In the genomic region with DNA sequence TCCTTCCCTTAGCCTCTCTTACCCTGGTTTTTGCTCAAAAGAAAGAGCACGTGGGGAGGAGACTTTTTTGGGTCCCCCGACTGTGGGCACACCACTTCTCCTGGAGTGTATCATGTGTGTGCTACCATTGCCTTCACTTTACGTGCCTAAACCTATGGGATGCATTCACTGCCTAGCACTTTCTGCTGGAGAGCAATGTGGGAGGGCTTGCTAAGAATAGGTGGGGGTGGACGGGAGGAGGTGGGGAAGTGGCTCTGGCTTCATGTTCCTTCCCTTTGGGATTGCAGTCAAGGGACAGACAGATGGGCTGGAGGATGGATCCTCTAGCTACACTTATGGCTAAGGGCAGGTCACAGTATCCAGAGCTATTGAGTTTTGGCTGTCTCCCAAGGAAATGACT, we compare ENCODE assay signal across 12 mouse cellular contexts.
"Had no signal": no experiment of that assay in that cellular context is flagged by ENCODE, and none has a peak within 500 bp of the region (broad histone marks: within the 10 kb centered on the region; RNA-seq: fewer than 3 reads in every experiment).

No protein-coding gene starts in this region.

- ATAC-seq: liver, postnatal 0 days; lung, postnatal 0 days; midbrain, embryonic 15.5 days had no signal

- DNase-seq: kidney, adult 11 months; kidney, adult 8-10 months; kidney, postnatal 14 days; kidney, postnatal 4 days; layer of hippocampus, adult 9-11 months; liver, postnatal 0 days; lung, embryonic 14.5 days; right cerebral cortex, postnatal 25 days; thymus, adult 2 months; thymus, postnatal 14 days had no signal
